Mouse (Mus musculus): Measurements from ENCODE around the gene Hist1h2bf. TPM values are rescaled to one million over a fixed set of nuclear protein-coding genes. Genes with fewer than 3 reads are reported as not detected.
A peak's percentile ranks its signal among the peaks of the same experiment; 100 is the strongest.
"Not testable (repeated sequence)": the region's sequence is repeated elsewhere in the genome, so short reads cannot be mapped to it uniquely, and the experiment has no call there.

Hist1h2bf gene
- 2.7 and 3.4 TPM in 2 replicates for polyA plus RNA-seq (2012; rRNA removed)

DNA sequence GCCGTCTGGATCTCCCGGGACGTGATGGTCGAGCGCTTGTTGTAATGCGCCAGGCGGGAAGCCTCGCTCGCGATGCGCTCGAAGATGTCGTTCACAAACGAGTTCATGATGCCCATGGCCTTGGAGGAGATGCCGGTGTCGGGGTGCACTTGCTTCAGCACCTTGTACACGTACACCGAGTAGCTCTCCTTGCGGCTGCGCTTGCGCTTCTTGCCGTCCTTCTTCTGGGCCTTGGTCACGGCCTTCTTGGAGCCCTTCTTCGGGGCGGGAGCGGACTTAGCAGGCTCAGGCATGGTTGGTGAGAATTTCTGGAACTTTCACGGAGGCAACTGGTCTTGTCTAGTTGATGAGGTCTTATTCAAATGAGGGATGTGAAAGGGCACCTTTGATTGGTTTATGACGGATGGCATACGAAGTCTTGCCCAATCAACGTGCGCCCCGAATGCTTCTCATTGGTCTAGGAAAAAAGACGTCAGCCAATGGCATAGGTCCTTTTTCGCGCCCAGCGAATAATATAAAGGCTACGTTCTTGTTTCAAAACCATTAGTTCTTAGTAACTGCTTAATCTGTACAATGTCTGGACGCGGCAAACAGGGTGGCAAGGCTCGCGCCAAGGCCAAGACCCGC is at the start of gene Hist1h2bf, which contains the start of gene Hist1h2ad:
Hist1h2bf (minus strand) TSS at position 299 of the 627 bp plus-strand sequence.
Hist1h2ad (plus strand) TSS at position 484 of the 627 bp plus-strand sequence.
- peak; percentile 65 for DNase-seq
- TF ChIP-seq POLR2A (IDR thresholded peaks at IDR 0.05; ENCODE audit: borderline replicate concordance, extremely low read depth, low read depth, low read length) = peak; percentile 33; the same call in 1 of the 2 replicates
- 2% methylated on average over 42 of the region's 42 CpGs for WGBS
- not testable (repeated sequence) for H3K4me1 ChIP-seq (ENCODE audit: control insufficient read depth, insufficient read depth, low read length)
- H3K4me3 ChIP-seq (replicated peaks; ENCODE audit: extremely low read depth, low read depth, low read length) = peak within 1 kb of the TSS; percentile 49

DNA sequence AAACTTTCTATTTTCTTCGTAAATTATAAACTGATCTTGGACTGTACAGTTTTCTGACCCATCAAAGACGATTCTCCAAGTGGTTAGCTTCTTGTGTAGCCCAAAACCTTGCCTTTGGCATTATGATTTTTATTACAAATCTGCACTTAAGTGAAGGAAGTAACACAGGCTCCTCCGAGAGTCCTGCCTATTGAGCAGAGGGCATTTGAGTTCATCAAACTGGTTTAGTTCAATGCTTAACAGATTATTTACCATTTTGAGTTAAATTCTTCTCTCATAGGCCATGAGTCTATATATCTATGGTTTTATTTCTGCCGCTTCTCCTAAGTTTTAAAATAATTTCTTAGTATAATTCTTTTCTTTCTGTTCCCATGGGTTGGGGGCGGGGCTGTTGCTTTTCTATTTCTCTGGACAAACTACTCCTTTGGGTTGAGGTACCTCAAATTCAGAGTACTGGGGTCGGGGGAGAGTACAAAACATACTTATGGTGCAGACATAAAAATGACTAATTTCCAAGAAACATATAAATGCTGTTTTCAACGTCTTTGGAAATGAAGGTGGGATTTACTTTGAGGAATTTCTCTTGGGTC is 49.0 kb upstream of the Hist1h2bf start:
- WGBS = 22% methylated on average over 7 of the region's 7 CpGs
- no peak for DNase-seq
- Histone ChIP-seq H3K4me3 (replicated peaks; ENCODE audit: extremely low read depth, low read depth, low read length) (peak overlapping the region; percentile 19), H3K4me1 (ENCODE audit: control insufficient read depth, insufficient read depth, low read length) (peaks cover 3% of the 10 kb centered on the region; the same call in 1 of the 2 replicates)
- no peak for TF ChIP-seq POLR2A (IDR thresholded peaks at IDR 0.05; ENCODE audit: borderline replicate concordance, extremely low read depth, low read depth, low read length)
- no peak for TF ChIP-seq CTCF (IDR thresholded peaks at IDR 0.05; ENCODE audit: insufficient read depth, low read length)

DNA sequence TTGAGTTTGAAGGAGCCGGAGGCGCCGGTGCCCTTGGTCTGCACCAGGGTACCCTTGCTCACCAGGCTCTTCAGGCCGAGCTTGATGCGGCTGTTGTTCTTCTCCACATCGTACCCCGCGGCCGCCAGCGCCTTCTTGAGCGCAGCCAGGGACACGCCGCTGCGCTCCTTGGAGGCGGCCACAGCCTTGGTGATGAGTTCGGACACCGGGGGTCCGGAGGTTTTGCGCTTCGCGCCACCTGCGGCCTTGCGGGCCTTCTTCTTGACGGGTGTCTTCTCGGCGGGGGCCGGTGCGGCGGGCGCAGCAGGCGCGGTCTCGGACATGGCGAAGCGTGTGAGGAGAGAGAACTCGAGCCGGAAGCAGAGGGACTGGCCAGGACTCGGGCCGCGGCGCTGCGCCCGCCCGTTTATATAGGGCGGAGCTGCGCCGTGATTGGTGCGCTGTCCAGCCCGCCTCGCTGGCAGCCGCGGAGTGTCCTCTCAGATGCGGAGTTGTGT is 48.2 kb upstream of the Hist1h2bf start, which contains the start of gene Hist1h1e:
Hist1h1e (minus strand) TSS at position 384 of the 497 bp plus-strand sequence.
- not testable (repeated sequence) for H3K4me1 ChIP-seq (ENCODE audit: control insufficient read depth, insufficient read depth, low read length)
- H3K4me3 ChIP-seq (replicated peaks; ENCODE audit: extremely low read depth, low read depth, low read length) = peak within 1 kb of the TSS; percentile 88
- WGBS = under 1% methylated on average over 53 of the region's 53 CpGs
- DNase-seq = peak; percentile 92
- TF ChIP-seq POLR2A (IDR thresholded peaks at IDR 0.05; ENCODE audit: borderline replicate concordance, extremely low read depth, low read depth, low read length) = peak; percentile 96

DNA sequence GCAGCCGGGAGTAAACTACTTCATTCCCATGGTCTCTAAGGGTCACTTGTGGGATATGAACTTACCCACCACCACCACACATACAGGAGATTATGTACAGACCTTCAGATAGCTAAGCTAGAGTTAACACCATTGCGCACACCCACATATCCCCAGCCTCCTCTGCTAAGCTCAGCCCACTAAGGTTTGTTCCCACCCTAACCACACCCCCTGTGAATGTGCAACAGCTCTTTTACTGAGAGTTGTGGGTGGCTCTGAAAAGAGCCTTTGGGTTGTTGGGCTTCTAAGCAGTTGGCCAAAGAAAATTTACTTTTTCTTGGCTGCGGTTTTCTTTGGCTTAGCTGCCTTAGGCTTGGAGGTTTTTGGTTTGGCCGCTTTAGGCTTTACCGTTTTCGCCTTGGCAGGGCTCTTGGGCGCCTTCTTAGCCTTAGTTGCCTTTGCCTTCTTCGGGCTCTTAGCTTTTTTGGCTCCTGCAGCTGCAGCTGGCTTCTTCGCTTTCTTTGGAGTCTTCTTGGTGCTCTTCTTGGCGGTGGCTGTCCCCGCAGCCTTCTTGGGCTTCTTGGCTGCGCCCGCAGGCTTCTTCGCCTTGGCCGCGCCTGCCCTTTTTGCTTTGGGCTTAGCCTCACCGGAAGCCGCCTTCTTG is 47.7 kb upstream of the Hist1h2bf start:
- Histone ChIP-seq H3K4me3 (replicated peaks; ENCODE audit: extremely low read depth, low read depth, low read length) (peak overlapping the region; percentile 88), H3K4me1 (ENCODE audit: control insufficient read depth, insufficient read depth, low read length) (peaks cover 3% of the 10 kb centered on the region; the same call in 1 of the 2 replicates)
- DNase-seq = peak; percentile 65
- under 1% methylated on average over 18 of the region's 18 CpGs for WGBS
- TF ChIP-seq CTCF (IDR thresholded peaks at IDR 0.05; ENCODE audit: insufficient read depth, low read length) (no peak), POLR2A (IDR thresholded peaks at IDR 0.05; ENCODE audit: borderline replicate concordance, extremely low read depth, low read depth, low read length) (peak; percentile 82)

DNA sequence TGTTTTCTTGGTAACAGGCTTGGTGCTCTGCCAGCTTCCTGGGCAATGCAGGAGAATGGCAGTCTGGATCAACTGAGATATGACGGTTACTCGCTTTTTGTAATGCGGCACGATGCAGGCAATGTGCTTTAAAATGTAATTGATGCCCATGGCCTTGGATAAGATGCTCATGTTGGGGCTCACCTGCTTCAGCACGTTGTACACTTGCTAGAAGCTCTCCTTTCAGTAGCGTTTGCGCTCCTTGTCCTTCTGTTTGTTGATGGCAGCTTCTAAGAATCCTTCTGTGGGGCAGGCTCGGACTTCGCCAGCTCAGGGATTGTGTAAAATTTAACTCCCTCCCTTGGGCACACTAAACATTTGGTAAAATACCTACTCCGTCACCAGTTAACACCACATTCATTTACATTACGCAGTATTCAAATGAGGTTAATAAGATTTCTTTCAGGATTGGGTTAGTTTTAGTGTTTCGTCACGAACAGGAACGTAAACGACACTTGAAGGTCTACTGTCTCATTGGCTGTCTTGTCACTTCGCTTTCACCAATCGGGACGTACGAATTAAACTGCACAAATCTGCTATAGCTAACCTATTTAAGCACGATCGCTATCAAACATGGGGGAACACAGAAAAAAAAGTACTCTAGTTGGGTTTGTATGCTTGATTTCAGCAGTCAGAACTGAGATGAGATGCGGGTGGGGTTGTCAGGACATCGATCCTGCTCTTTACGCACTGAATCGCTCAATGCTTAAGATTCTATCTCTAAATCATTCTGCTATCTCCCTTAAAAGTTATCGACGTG is 46.9 kb upstream of the Hist1h2bf start, which contains the start of gene Hist1h2be:
Hist1h2be (minus strand) TSS at position 392 of the 799 bp plus-strand sequence.
- TF ChIP-seq POLR2A (IDR thresholded peaks at IDR 0.05; ENCODE audit: borderline replicate concordance, extremely low read depth, low read depth, low read length) = peak; percentile 44; the same call in 1 of the 2 replicates
- TF ChIP-seq CTCF (IDR thresholded peaks at IDR 0.05; ENCODE audit: insufficient read depth, low read length) = no peak

DNA sequence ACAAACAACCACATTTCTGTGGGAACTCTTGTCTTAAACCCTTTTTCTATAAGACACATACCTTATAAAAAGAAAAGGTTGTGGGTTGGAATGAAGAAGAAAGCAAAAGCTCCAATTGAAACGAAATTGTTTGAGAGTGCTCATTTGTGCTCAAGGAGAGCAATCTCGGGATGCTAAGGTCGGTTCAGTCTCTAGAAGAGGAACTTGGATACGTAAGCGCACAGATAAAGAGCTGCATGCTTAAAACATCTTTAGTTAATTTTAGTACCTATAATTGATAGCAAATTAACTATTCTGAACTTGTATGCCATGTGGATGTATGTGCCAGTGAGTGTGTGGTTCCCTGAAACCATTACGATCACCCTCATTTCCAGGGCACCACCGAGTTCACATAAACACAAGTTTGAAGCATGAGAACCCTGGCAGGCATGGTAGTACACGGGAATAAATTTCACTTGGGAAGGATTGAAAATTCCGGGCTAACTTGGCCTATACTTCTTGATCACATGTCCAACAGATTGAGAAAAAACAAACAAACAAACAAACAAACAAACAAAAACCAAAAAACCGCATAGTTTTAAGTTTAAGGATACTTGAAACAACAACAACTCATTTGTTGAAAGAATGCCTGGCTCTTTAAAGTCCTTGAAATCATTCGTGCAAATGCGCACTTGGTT is 46.2 kb upstream of the Hist1h2bf start:
- no peak for DNase-seq
- WGBS = 34% methylated on average over 12 of the region's 12 CpGs
- TF ChIP-seq CTCF (IDR thresholded peaks at IDR 0.05; ENCODE audit: insufficient read depth, low read length) (no peak), POLR2A (IDR thresholded peaks at IDR 0.05; ENCODE audit: borderline replicate concordance, extremely low read depth, low read depth, low read length) (no peak)
- Histone ChIP-seq H3K4me3 (replicated peaks; ENCODE audit: extremely low read depth, low read depth, low read length) (peak overlapping the region; percentile 88), H3K4me1 (ENCODE audit: control insufficient read depth, insufficient read depth, low read length) (peaks cover 3% of the 10 kb centered on the region; the same call in 1 of the 2 replicates)

More for the DNA sequence above, 46.9 kb upstream of the Hist1h2bf start, which contains the start of gene Hist1h2be:
- WGBS = under 1% methylated on average over 27 of the region's 27 CpGs
- Histone ChIP-seq H3K4me3 (replicated peaks; ENCODE audit: extremely low read depth, low read depth, low read length) (peak within 1 kb of the TSS; percentile 88), H3K4me1 (ENCODE audit: control insufficient read depth, insufficient read depth, low read length) (peaks cover 3% of the 10 kb centered on the region; the same call in 1 of the 2 replicates)
- peak; percentile 82 for DNase-seq

DNA sequence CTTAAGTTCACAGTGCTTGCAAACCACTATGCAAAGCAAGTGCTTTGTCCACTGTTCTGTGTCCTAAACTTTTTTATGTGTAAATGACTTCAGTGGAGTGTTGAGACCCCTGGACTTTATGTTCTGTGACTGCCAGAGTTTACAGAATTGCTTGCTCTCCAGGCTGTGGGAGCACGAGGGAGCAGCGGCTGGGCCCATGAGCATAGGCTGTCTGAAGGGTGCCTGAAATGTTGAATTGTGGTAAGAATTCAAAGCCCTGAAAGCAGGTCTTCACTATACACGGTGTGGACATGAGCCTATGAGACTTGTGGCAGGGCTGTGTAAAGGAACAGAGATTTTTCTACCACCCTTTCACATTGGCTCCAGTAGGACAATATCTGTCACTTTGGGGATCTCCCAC is 37.6 kb upstream of the Hist1h2bf start:
- DNase-seq = no peak
- H3K4me3 ChIP-seq (replicated peaks; ENCODE audit: extremely low read depth, low read depth, low read length) = no peak overlapping the region
- 91% methylated on average over 3 of the region's 3 CpGs for WGBS
- TF ChIP-seq CTCF (IDR thresholded peaks at IDR 0.05; ENCODE audit: insufficient read depth, low read length) = no peak
- no peaks in the 10 kb centered on the region; the same call in 1 of the 2 replicates for H3K4me1 ChIP-seq (ENCODE audit: control insufficient read depth, insufficient read depth, low read length)

DNA sequence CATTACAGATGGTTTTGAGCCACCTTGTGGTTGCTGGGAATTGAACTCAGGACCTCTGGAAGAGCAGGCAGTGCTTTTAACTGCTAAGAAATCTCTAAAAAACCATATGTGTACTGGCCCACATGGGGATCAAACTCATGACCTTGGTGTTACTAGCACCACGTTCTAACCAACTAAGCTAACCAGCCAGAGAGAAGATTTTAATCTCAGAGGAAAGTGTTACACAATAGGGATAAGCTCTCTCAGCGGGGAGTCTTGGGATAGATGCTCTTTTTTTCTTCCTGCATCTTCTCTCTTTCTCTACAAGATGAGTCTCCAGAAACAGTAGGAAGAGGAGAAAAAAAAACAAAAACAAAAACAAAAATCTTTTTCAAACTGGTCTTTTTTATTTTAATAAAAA is 36.4 kb upstream of the Hist1h2bf start:
- DNase-seq = no peak
- 71% methylated on average over 2 of the region's 2 CpGs for WGBS
- TF ChIP-seq POLR2A (IDR thresholded peaks at IDR 0.05; ENCODE audit: borderline replicate concordance, extremely low read depth, low read depth, low read length) (no peak), CTCF (IDR thresholded peaks at IDR 0.05; ENCODE audit: insufficient read depth, low read length) (no peak)
- Histone ChIP-seq H3K4me3 (replicated peaks; ENCODE audit: extremely low read depth, low read depth, low read length) (no peak overlapping the region), H3K4me1 (ENCODE audit: control insufficient read depth, insufficient read depth, low read length) (no peaks in the 10 kb centered on the region; the same call in 1 of the 2 replicates)
